Mouse (Mus musculus): ENCODE measurements around the gene Olfr1186.

DNA sequence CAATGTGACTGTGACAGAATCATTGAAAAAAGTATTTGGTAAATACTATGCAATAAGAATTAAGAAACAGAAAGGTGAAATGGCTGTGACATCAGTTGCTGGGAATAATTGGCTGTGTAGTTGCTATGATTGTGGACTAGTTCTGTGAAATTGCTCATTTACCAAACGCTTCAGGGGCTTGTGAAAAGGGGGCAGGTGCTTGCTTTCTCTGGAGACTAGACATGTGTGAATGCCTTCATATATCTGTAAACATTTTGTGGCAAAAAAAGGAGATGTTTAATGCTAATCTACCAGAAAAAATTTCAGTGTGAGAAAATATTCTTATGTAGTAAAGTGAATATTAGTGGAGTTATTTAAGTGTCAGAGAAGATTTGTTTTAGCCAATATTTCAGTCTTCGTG is 25.3 kb upstream of the Olfr1186 start, which contains the start of gene Olfr1185-ps1:
- TF ChIP-seq CTCF (IDR thresholded peaks at IDR 0.05; ENCODE audit: low read depth, low read length) (no peak), POLR2A (IDR thresholded peaks at IDR 0.05; ENCODE audit: borderline replicate concordance, low read depth, low read length) (no peak)
